ENCODE assay signal across 19 mouse cellular contexts in the genomic region with DNA sequence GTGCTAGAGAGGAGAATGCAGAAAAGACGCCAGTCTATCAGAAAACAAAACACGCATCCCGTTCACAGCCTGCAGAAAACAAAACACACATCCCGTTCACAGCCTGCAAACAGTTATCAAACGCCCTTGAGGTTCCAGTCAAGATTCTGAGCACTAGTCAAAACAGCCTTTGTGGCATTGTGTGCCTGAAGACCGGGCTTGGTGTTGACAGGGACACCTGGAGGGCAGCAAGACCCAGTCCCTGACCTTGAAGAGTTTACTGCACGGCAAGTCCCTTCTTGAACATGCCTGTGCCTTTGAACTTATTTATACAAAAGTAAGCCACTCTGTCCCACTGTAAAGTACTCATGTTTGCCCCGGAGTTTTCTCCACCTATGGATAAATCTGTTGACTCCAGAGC. TPM values are rescaled to one million over a fixed set of nuclear protein-coding genes. Genes with fewer than 3 reads are reported as not detected.
"Had no signal": no experiment of that assay in that cellular context is flagged by ENCODE, and none has a peak within 500 bp of the region (broad histone marks: within the 10 kb centered on the region; RNA-seq: fewer than 3 reads in every experiment).

No protein-coding gene starts in this region.

- ATAC-seq: liver, postnatal 0 days; midbrain, embryonic 16.5 days had no signal

- DNase-seq: kidney, adult 8-10 months; kidney, postnatal 25 days; liver; liver, embryonic 13.5 days; lung, postnatal 14 days; right cerebral cortex, postnatal 25 days had no signal

- H3K27ac ChIP-seq: left cerebral cortex, adult 2 months; limb, embryonic 12.5 days; liver, embryonic 13.5 days; lung, embryonic 15.5 days; macrophage; midbrain, embryonic 12.5 days; stomach, postnatal 0 days had no signal

- H3K9ac ChIP-seq: limb, embryonic 12.5 days; liver, embryonic 13.5 days; liver, postnatal 0 days; lung, embryonic 15.5 days; midbrain, embryonic 12.5 days had no signal

- H3K4me2 ChIP-seq: limb, embryonic 12.5 days; liver, embryonic 13.5 days; lung, embryonic 15.5 days; midbrain, embryonic 12.5 days had no signal

- H3K4me3 ChIP-seq: left cerebral cortex, adult 2 months; limb, embryonic 12.5 days; liver, embryonic 13.5 days; lung, embryonic 15.5 days; megakaryocyte, embryonic 14.5 days; midbrain, embryonic 12.5 days had no signal

- H3K36me3 ChIP-seq: limb, embryonic 12.5 days; liver, embryonic 13.5 days; lung, embryonic 15.5 days; midbrain, embryonic 12.5 days had no signal

- H3K27me3 ChIP-seq: liver, embryonic 13.5 days; lung, embryonic 15.5 days had no signal

- H3K4me1 ChIP-seq: liver, embryonic 13.5 days; lung, embryonic 15.5 days; midbrain, embryonic 12.5 days had no signal

- H3K9me3 ChIP-seq: limb, embryonic 12.5 days; liver, embryonic 13.5 days; lung, embryonic 15.5 days; megakaryocyte, embryonic 14.5 days; midbrain, embryonic 12.5 days had no signal

RNA-seq across cellular contexts. Expression of a gene that starts 3.1 kb away (rescaled TPM):
- total RNA-seq: layer of hippocampus, postnatal 25 days; left cerebral cortex, adult 2 months; left cerebral cortex, postnatal 14 days had no signal
- polyA plus RNA-seq: limb, embryonic 12.5 days; macrophage; midbrain, embryonic 12.5 days; midbrain, embryonic 16.5 days; neural tube, embryonic 14.5 days had no signal

RNA-seq across cellular contexts. Expression of a gene that starts 8.1 kb away (rescaled TPM):
- polyA plus RNA-seq: limb, embryonic 12.5 days; lung, embryonic 15.5 days; macrophage; midbrain, embryonic 12.5 days; midbrain, embryonic 16.5 days; neural tube, embryonic 14.5 days had no signal

RNA-seq across cellular contexts. Expression of a gene that starts 15.2 kb away (rescaled TPM):
- total RNA-seq: left cerebral cortex, adult 2 months had no signal
- polyA plus RNA-seq: macrophage had no signal

RNA-seq across cellular contexts. Expression of a gene that starts 24.8 kb away (rescaled TPM):
- total RNA-seq: layer of hippocampus, postnatal 25 days; left cerebral cortex, adult 2 months; left cerebral cortex, postnatal 14 days had no signal
- polyA plus RNA-seq: kidney, embryonic 16.5 days; lung, embryonic 15.5 days; macrophage; midbrain, embryonic 12.5 days; midbrain, embryonic 16.5 days; neural tube, embryonic 14.5 days had no signal
